Mouse (Mus musculus) liver, adult 2 months (tissue): ENCODE data around the gene Ric8b.

ENCODE experiments used
- CTCF ChIP-seq: fragments of 200-500 bp; IDR thresholded peaks from 2 replicates; pipeline ENCODE4 v1.5.1; 2011; ENCODE audit warnings: low read depth, low read length, control low read depth
- POLR2A ChIP-seq: fragments of 200-500 bp; IDR thresholded peaks from 2 replicates; pipeline ENCODE4 v1.6.1; 2011; ENCODE audit warnings: low read length, control low read depth; ENCODE audit not compliant: insufficient read depth; ENCODE audit errors: extremely low read depth

- no peak for TF ChIP-seq POLR2A
- no peak for TF ChIP-seq CTCF
Measured at GRCm38 (mm10) chr10:84871921-84872320, 45.5 kb upstream of the Ric8b start.
